Mouse (Mus musculus) limb, embryonic 13.5 days (tissue): Measurements from ENCODE around the gene Syce1. TPM values are rescaled to one million over a fixed set of nuclear protein-coding genes. Genes with fewer than 3 reads are reported as not detected.
A peak's percentile ranks its signal among the peaks of the same experiment; 100 is the strongest.
"Not testable (repeated sequence)": the region's sequence is repeated elsewhere in the genome, so short reads cannot be mapped to it uniquely, and the experiment has no call there.

Experiments used
- ATAC-seq: fragments of 200-750 bp; cut with Nextera tagmentation; 2 replicates; pipeline ENCODE4 v1.8.0; 2017; ENCODE audit warnings: low read depth, moderate number of reproducible peaks, moderate TSS enrichment; ENCODE audit not compliant: low FRiP score
- H3K27ac ChIP-seq: fragments of 300-500 bp; sonication (generic); 2 replicates; pipeline ENCODE4 v1.5.1; 2015; ENCODE audit warnings: inconsistent platforms, mild to moderate bottlenecking, moderate library complexity
- H3K27me3 ChIP-seq: fragments of 300-500 bp; sonication (generic); 2 replicates; pipeline ENCODE4 v1.6.1; 2015; ENCODE audit warnings: mild to moderate bottlenecking, inconsistent platforms
- H3K36me3 ChIP-seq: fragments of 300-500 bp; sonication (generic); 2 replicates; pipeline ENCODE4 v1.6.1; 2015; ENCODE audit warnings: inconsistent platforms, mild to moderate bottlenecking, moderate library complexity
- H3K4me1 ChIP-seq: fragments of 300-500 bp; sonication (generic); 2 replicates; pipeline ENCODE4 v1.6.1; 2015; ENCODE audit warnings: inconsistent platforms
- H3K4me2 ChIP-seq: fragments of 300-500 bp; sonication (generic); replicated peaks from 2 replicates; pipeline ENCODE4 v1.6.1; 2015; ENCODE audit warnings: inconsistent platforms, mild to moderate bottlenecking, moderate library complexity
- H3K4me3 ChIP-seq: fragments of 300-500 bp; sonication (generic); 2 replicates; pipeline ENCODE4 v1.5.1; 2015; ENCODE audit warnings: moderate library complexity, mild to moderate bottlenecking, inconsistent platforms
- H3K9ac ChIP-seq: fragments of 300-500 bp; sonication (generic); 2 replicates; pipeline ENCODE4 v1.6.1; 2015; ENCODE audit warnings: mild to moderate bottlenecking, inconsistent platforms
- H3K9me3 ChIP-seq: fragments of 300-500 bp; sonication (generic); 2 replicates; pipeline ENCODE4 v1.6.1; 2016; ENCODE audit warnings: inconsistent platforms
- WGBS: fragments of 180-500 bp; shearing (Covaris S2); methylation state at CpG from one replicate; pipeline ENCODE4 v1.1.7; 2015; 5-methylcytosine and 5-hydroxymethylcytosine counted together
- polyA plus RNA-seq: library from polyadenylated mRNA; unstranded; fragments of >200 nt; fragmentation: Nextera tagmentation; extraction: Ambion mirVana; gene quantifications from 2 replicates; pipeline ENCODE4 v1.2.1, GENCODE M21; 2015

Gene Syce1
- polyA plus RNA-seq, 1 experiment from 2014 or later = 0.67 TPM

- Histone ChIP-seq H3K9ac (no peak overlapping the region), H3K4me1 (no peaks in the 10 kb centered on the region), H3K4me2 (no peak overlapping the region), H3K9me3 (no peaks in the 10 kb centered on the region), H3K27ac (no peak overlapping the region), H3K27me3 (no peaks in the 10 kb centered on the region), H3K4me3 (no peak overlapping the region), H3K36me3 (peaks cover 30% of the 10 kb centered on the region)
- WGBS = 93% methylated on average over 12 of the region's 12 CpGs
- ATAC-seq = no peak
These were observed 25.2 kb upstream of the Syce1 start for GRCm38 (mm10) chr7:140812850-140813249.

DNA sequence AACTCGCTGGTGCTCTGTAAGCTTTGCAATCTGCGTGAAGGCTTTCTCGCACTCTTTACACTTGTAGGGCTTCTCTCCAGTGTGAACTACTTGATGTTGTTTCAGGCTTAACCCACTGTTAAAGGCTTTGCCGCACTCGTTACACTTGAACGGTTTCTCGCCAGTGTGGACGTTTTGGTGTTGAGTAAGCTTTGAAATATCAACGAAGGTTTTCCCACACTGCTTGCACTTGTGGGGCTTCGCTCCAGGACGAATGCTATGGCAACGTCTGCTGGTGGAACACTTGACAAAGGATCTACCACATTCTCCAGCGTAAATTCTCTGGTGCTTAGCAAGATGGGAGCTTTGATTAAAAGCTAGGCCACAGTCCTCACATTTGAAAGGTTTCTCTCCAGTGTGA, 24.1 kb upstream of the Syce1 start:
- 91% methylated on average over 13 of the region's 13 CpGs for WGBS
- Histone ChIP-seq H3K27me3 (no peaks in the 10 kb centered on the region), H3K4me1 (no peaks in the 10 kb centered on the region), H3K4me3 (no peak overlapping the region), H3K9ac (no peak overlapping the region), H3K9me3 (no peaks in the 10 kb centered on the region), H3K4me2 (no peak overlapping the region), H3K36me3 (peaks cover 30% of the 10 kb centered on the region), H3K27ac (no peak overlapping the region)
- ATAC-seq = no peak

- H3K36me3 ChIP-seq = peaks cover 30% of the 10 kb centered on the region
- H3K4me2 ChIP-seq = no peak overlapping the region
- no peak overlapping the region for H3K4me3 ChIP-seq
- H3K27ac ChIP-seq = no peak overlapping the region
- no peak for ATAC-seq
- H3K9me3 ChIP-seq = no peaks in the 10 kb centered on the region
- H3K4me1 ChIP-seq = no peaks in the 10 kb centered on the region
- 95% methylated on average over 6 of the region's 6 CpGs for WGBS
- no peaks in the 10 kb centered on the region for H3K27me3 ChIP-seq
- H3K9ac ChIP-seq = no peak overlapping the region
These were observed 22.8 kb upstream of the Syce1 start for GRCm38 (mm10) chr7:140810496-140810895.

DNA sequence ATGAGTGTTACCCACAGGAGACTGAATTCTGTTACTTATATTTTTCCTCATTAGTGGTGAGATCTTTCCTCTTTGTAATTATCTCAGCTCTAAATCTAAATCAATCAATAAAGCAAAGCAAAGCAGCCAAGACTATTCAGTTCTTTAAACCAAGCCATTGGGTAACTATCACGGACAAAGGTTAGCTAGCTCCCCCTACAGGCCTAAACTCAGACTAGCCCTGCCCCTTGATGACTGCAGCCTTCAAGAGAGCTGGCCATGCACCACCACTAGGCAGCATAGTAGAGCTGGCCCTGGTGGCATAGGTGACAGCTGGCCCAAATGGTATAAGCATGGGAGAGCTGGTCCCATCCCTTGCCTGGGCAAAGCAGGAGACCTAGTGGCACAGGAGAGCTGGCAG, 18.1 kb upstream of the Syce1 start:
- Histone ChIP-seq H3K27ac (no peak overlapping the region), H3K9me3 (no peaks in the 10 kb centered on the region), H3K4me3 (no peak overlapping the region), H3K27me3 (no peaks in the 10 kb centered on the region), H3K36me3 (peaks cover 5% of the 10 kb centered on the region), H3K4me2 (no peak overlapping the region), H3K9ac (no peak overlapping the region), H3K4me1 (no peaks in the 10 kb centered on the region)
- no peak for ATAC-seq
- 31% methylated on average over 1 of the region's 1 CpGs for WGBS

- Histone ChIP-seq H3K9ac (no peak overlapping the region), H3K4me2 (no peak overlapping the region), H3K9me3 (no peaks in the 10 kb centered on the region), H3K4me1 (no peaks in the 10 kb centered on the region), H3K27ac (no peak overlapping the region), H3K4me3 (no peak overlapping the region), H3K36me3 (no peaks in the 10 kb centered on the region), H3K27me3 (no peaks in the 10 kb centered on the region)
- 42% methylated on average over 6 of the region's 6 CpGs for WGBS
- ATAC-seq = no peak
These were observed 15.0 kb upstream of the Syce1 start for GRCm38 (mm10) chr7:140802629-140803028.

DNA sequence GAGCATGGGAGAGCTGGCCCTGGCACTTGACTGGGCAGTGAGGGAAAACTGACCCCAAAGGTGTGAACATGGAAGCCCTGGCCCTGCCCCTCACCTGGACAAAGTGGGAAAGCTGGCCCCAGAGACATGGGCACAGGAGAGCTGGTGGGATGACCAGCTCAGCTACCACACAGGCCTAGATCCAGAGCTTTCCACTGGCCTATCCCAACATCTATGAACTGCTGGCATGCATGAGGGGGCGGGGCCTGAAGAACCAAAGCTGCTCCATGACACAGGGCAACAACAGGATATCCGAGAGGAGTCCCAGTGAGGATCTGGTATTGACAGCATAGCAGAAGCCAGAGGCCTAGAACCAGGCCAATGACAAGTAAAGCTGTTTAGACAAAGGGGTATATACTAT, 10.6 kb upstream of the Syce1 start:
- H3K9me3 ChIP-seq = no peaks in the 10 kb centered on the region
- ATAC-seq = no peak
- no peak overlapping the region for H3K9ac ChIP-seq
- no peak overlapping the region for H3K27ac ChIP-seq
- no peak overlapping the region for H3K4me3 ChIP-seq
- H3K4me1 ChIP-seq = no peaks in the 10 kb centered on the region
- 65% methylated on average over 2 of the region's 2 CpGs for WGBS
- H3K36me3 ChIP-seq = no peaks in the 10 kb centered on the region
- H3K4me2 ChIP-seq = no peak overlapping the region
- H3K27me3 ChIP-seq = no peaks in the 10 kb centered on the region

- H3K27me3 ChIP-seq = no peaks in the 10 kb centered on the region
- no peaks in the 10 kb centered on the region for H3K36me3 ChIP-seq
- H3K9me3 ChIP-seq = no peaks in the 10 kb centered on the region
- H3K4me1 ChIP-seq = no peaks in the 10 kb centered on the region
- no peak overlapping the region for H3K27ac ChIP-seq
- WGBS = 82% methylated on average over 3 of the region's 3 CpGs
- H3K4me2 ChIP-seq = no peak overlapping the region
- no peak for ATAC-seq
- no peak overlapping the region for H3K9ac ChIP-seq
- no peak overlapping the region for H3K4me3 ChIP-seq
These were observed 10.0 kb upstream of the Syce1 start for GRCm38 (mm10) chr7:140797619-140798018.

- no peaks in the 10 kb centered on the region for H3K9me3 ChIP-seq
- H3K4me3 ChIP-seq = no peak overlapping the region
- no peak overlapping the region for H3K4me2 ChIP-seq
- no peaks in the 10 kb centered on the region for H3K36me3 ChIP-seq
- no peaks in the 10 kb centered on the region for H3K4me1 ChIP-seq
- no peak overlapping the region for H3K27ac ChIP-seq
- ATAC-seq = no peak
- 62% methylated on average over 4 of the region's 4 CpGs for WGBS
- no peaks in the 10 kb centered on the region for H3K27me3 ChIP-seq
- no peak overlapping the region for H3K9ac ChIP-seq
These were observed 5.9 kb upstream of the Syce1 start for GRCm38 (mm10) chr7:140793541-140793940.

- no peak overlapping the region for H3K27ac ChIP-seq
- H3K4me3 ChIP-seq = no peak overlapping the region
- H3K36me3 ChIP-seq = no peaks in the 10 kb centered on the region
- WGBS = 86% methylated on average over 7 of the region's 7 CpGs
- no peaks in the 10 kb centered on the region for H3K9me3 ChIP-seq
- no peak overlapping the region for H3K4me2 ChIP-seq
- H3K4me1 ChIP-seq = no peaks in the 10 kb centered on the region
- no peaks in the 10 kb centered on the region for H3K27me3 ChIP-seq
- no peak overlapping the region for H3K9ac ChIP-seq
- no peak for ATAC-seq
These were observed 392 bp upstream of the Syce1 start for GRCm38 (mm10) chr7:140788053-140788435.

DNA sequence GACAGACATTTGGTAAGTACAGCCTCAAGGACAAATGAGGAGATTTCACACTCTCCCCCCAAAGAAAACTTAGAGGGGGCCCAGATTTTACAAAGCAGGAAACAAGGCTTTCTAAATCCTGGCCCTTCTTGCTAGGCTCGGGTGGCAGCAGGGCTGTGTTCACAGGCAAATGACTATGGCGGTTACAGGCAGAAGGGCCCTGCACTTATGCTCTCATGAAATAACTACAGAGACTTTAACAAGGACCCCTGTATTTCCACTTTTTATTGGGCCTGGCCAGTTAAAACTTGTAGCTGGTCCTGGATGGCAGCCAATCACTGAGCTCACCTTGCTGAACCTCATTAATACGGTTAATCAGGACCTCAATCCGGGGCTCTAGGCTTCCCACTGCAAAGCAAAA, 7.1 kb downstream of the Syce1 start:
- Histone ChIP-seq H3K36me3 (no peaks in the 10 kb centered on the region), H3K9ac (no peak overlapping the region), H3K27ac (peak overlapping the region; percentile 63; the same call in 1 of the 2 replicates), H3K27me3 (no peaks in the 10 kb centered on the region), H3K4me3 (no peak overlapping the region), H3K4me2 (no peak overlapping the region), H3K4me1 (peaks cover 14% of the 10 kb centered on the region), H3K9me3 (no peaks in the 10 kb centered on the region)
- peak; percentile 83 for ATAC-seq
- 37% methylated on average over 4 of the region's 4 CpGs for WGBS

DNA sequence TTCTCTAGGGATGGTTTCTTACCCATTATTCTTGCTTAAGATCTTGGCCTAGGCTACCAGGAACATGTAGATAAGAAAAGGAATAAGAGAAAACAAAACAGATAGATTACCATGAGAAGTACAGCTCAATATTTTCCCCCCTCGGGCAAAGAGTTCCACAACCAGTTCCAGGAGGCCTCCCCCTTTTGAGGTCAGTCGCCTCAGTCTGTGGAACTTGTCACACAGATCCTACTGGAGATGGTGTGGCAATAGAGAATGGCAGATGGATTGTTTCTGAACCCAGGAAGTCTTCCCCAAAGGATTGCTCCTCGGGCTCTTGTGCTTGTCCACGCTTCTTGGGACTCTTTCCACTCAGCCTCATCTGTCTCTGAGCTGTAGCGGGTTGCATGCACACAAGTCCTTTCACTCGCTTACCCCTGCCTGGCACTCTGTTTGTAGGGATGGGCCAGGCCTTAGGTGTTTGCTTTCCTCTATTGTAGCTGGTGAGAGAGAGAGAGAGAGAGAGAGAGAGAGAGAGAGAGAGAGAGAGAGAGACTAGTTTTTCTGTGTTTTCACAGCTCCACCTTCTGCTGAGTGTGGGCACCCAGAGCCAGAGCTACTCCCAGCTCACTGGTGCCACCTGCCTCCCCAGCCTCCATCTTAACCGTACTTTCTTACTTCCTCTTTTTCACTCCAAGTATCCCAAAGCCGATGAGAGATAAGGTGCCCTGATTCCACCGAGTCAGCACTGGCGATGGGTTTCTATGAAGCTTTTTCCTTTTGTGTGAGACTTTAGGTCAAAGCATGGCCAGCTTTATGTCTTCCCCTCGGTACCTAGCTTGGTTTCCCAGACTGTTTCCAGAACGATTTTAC, 21.5 kb downstream of the Syce1 start:
- Histone ChIP-seq H3K9me3 (no peaks in the 10 kb centered on the region), H3K27me3 (no peaks in the 10 kb centered on the region), H3K27ac (no peak overlapping the region), H3K4me3 (no peak overlapping the region), H3K4me1 (no peaks in the 10 kb centered on the region), H3K9ac (no peak overlapping the region), H3K36me3 (no peaks in the 10 kb centered on the region), H3K4me2 (no peak overlapping the region)
- 73% methylated on average over 12 of the region's 12 CpGs for WGBS
- ATAC-seq = no peak

DNA sequence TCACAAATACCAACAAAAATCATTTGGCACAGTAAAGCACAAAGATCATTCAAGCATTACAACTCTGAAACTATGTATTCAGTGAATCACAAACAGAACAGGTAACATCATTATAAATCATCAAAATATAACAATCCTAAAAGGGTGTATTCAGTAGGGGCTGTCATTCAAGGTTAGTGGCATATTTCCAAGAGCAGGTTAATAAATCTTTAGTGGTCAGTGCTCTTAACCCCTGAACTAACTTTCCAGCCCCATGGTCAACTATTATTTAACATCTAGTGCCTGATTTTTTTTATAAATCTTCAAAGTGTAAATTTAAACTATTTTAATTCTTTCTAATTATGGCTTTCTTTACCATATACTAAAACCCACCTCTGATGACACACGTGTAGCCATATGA, 22.3 kb downstream of the Syce1 start:
- not testable (repeated sequence) for H3K27ac ChIP-seq, ATAC-seq, H3K27me3 ChIP-seq, H3K9me3 ChIP-seq, H3K36me3 ChIP-seq, H3K4me1 ChIP-seq, H3K4me2 ChIP-seq, H3K4me3 ChIP-seq, H3K9ac ChIP-seq
- 69% methylated on average over 1 of the region's 1 CpGs for WGBS

DNA sequence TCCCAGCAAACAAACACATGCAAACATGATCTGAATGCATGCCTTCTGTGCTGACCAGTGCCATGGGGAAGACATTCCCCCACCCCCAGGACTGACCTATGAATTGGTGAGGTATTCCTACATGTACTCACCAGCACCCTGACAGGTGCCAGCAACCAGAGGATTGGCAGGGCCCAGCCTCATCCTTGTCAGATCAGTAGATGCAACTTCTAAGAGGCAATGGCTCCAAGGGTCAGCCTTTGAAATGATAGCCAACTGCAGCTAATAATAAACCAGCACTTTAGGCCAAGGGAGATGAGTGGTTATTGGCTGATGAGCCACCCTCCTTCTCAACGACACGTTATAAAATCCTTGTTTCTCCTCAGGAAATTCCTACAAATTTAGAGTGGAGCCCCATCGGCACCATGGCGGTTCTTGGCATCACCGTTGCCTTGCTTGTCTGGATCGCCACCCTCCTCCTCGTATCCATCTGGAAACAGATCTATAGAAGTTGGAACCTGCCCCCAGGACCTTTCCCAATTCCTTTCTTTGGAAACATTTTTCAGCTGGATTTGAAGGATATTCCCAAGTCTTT, 24.1 kb downstream of the Syce1 start, which contains the start of gene Cyp2e1:
Cyp2e1 (plus strand) TSS at position 293 of the 574 bp plus-strand sequence.
- Histone ChIP-seq H3K4me2 (no peak within 1 kb of the TSS), H3K9me3 (no peaks in the 10 kb centered on the region), H3K4me3 (no peak within 1 kb of the TSS), H3K36me3 (no peaks in the 10 kb centered on the region), H3K9ac (no peak within 1 kb of the TSS), H3K27ac (no peak within 1 kb of the TSS), H3K4me1 (no peaks in the 10 kb centered on the region), H3K27me3 (no peaks in the 10 kb centered on the region)
- ATAC-seq = no peak
- 75% methylated on average over 7 of the region's 7 CpGs for WGBS
